Mouse (Mus musculus) heart, postnatal 0 days (tissue): ENCODE data around the gene Per1. TPM values are rescaled to one million over a fixed set of nuclear protein-coding genes. Genes with fewer than 3 reads are reported as not detected.

Experiments used
- ATAC-seq: fragments of 200-750 bp; cut with Nextera tagmentation; 2 replicates; pipeline ENCODE4 v1.8.0; 2017; ENCODE audit warnings: low read depth, moderate number of reproducible peaks, moderate library complexity; ENCODE audit not compliant: insufficient read depth
- DNase-seq: peaks from one replicate; pipeline ENCODE4 v3.0.0-alpha.2; 2016; ENCODE audit warnings: low spot score
- H3K27ac ChIP-seq: fragments of 300-500 bp; sonication (generic); 2 replicates; pipeline ENCODE4 v1.5.1; 2014; ENCODE audit warnings: low read depth, mild to moderate bottlenecking
- H3K27me3 ChIP-seq: fragments of 300-500 bp; sonication (generic); 2 replicates; pipeline ENCODE4 v1.6.1; 2014; ENCODE audit warnings: low read length, mixed read lengths; ENCODE audit not compliant: control insufficient read depth, insufficient read depth
- H3K36me3 ChIP-seq: fragments of 300-500 bp; sonication (generic); replicated peaks from 2 replicates; pipeline ENCODE4 v1.6.1; 2014; ENCODE audit warnings: low read length, mixed read lengths; ENCODE audit not compliant: control insufficient read depth, insufficient read depth
- H3K4me1 ChIP-seq: fragments of 300-500 bp; sonication (generic); 2 replicates; pipeline ENCODE4 v1.6.1; 2014; ENCODE audit warnings: antibody characterized with exemption; ENCODE audit not compliant: control insufficient read depth, insufficient read depth
- H3K4me2 ChIP-seq: fragments of 300-500 bp; sonication (generic); 2 replicates; pipeline ENCODE4 v1.6.1; 2014; ENCODE audit warnings: low read depth, mild to moderate bottlenecking, low read length, moderate library complexity
- H3K4me3 ChIP-seq: fragments of 300-500 bp; sonication (generic); 2 replicates; pipeline ENCODE4 v1.5.1; 2014; ENCODE audit warnings: low read depth, low read length
- H3K9ac ChIP-seq: fragments of 300-500 bp; sonication (generic); replicated peaks from 2 replicates; pipeline ENCODE4 v1.6.1; 2014; ENCODE audit warnings: low read depth, low read length, mixed read lengths
- H3K9me3 ChIP-seq: fragments of 300-500 bp; sonication (generic); replicated peaks from 2 replicates; pipeline ENCODE4 v1.6.1; 2016; ENCODE audit warnings: low read length; ENCODE audit not compliant: control insufficient read depth
- CTCF ChIP-seq: IDR thresholded peaks from 2 replicates; pipeline ENCODE4 v1.5.1; 2016; ENCODE audit warnings: antibody characterized with exemption, control low read depth, low read depth
- EP300 ChIP-seq: IDR thresholded peaks from 2 replicates; pipeline ENCODE4 v1.6.1; 2016; ENCODE audit warnings: antibody characterized with exemption, low read depth
- WGBS: fragments of 180-500 bp; shearing (Covaris S2); extraction: QIAGEN DNeasy Blood & Tissue Kit; methylation state at CpG from one replicate; pipeline ENCODE4 v1.1.7; 2014; 5-methylcytosine and 5-hydroxymethylcytosine counted together
- polyA plus RNA-seq: library from polyadenylated mRNA; unstranded; fragments of >200 nt; fragmentation: Nextera tagmentation; extraction: Ambion mirVana; gene quantifications from 2 replicates; pipeline ENCODE4 v1.2.1, GENCODE M21; 2015
- total RNA-seq: library from RNA; depleted of rRNA; stranded (reverse); fragments of >200 nt; gene quantifications from 2 replicates; pipeline ENCODE4 v1.2.3, GENCODE M21; 2014; ENCODE audit warnings: low replicate concordance; rRNA removed

Per1 gene
- total RNA-seq (76.8 and 93.5 TPM in 2 replicates), polyA plus RNA-seq (8.1 and 9.7 TPM in 2 replicates)

DNA sequence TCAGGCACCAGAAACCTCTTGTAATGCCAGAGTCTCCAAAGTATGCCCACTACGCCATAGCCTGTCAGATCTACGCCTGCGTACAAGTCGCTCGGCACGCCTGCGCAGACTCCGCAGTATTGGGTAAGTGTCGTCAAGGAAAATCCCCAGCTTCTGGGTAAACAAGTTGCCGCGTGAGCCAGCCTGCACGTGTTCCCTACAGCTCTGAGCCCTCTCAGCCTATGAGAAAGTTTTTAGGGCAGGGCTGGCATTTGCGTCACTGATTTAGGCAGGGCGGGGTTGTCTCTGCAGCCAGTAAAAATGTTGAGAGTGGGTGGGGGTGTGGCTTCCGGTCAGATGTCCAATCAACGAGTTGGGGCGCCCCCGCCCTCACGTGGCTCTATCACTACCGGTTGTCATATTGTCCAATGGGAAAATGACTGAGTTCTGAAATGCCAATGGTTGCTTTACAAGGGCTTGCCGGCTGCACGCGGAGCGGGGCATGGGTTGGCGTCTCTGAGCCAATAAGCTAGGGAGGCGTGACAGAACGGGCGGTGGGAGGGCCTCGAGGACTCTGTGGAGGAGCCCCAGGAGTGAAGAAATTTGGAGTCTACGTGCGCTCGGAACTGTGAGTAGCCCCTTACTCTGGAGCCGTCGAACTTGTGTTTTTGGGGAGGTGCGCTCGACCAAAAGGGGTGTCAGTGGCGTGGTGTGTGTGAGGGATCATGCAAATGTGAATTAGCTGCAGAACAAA, at the start of gene Per1:
Gene Per1 (plus strand): TSS at position 521 of the 733 bp plus-strand sequence.
- Histone ChIP-seq H3K27me3 (no peaks in the 10 kb centered on the region), H3K27ac (peak within 1 kb of the TSS; percentile 99), H3K4me1 (peaks cover 9% of the 10 kb centered on the region), H3K4me2 (peak within 1 kb of the TSS; percentile 71), H3K9me3 (no peaks in the 10 kb centered on the region), H3K9ac (peak within 1 kb of the TSS; percentile 96), H3K36me3 (peaks cover 26% of the 10 kb centered on the region), H3K4me3 (peak within 1 kb of the TSS; percentile 76)
- DNase-seq (peak; percentile 100), ATAC-seq (peak; percentile 77)
- under 1% methylated on average over 37 of the region's 37 CpGs for WGBS
- TF ChIP-seq CTCF (no peak), EP300 (peak; percentile 97)

- Histone ChIP-seq H3K4me3 (peak within 1 kb of the TSS; percentile 84), H3K4me2 (peak within 1 kb of the TSS; percentile 84), H3K9ac (peak within 1 kb of the TSS; percentile 66), H3K27ac (peak within 1 kb of the TSS; percentile 83), H3K36me3 (peaks cover 14% of the 10 kb centered on the region; the same call in 1 of the 2 replicates), H3K27me3 (no peaks in the 10 kb centered on the region), H3K4me1 (peaks cover 11% of the 10 kb centered on the region), H3K9me3 (no peaks in the 10 kb centered on the region)
- peak; percentile 73 for ATAC-seq
- WGBS = under 1% methylated on average over 53 of the region's 54 CpGs
- TF ChIP-seq CTCF (no peak), EP300 (no peak)
- DNase-seq = peak; percentile 94
Measured at GRCm38 (mm10) chr11:69045531-69046394, 49.3 kb upstream of the Per1 start, which contains the start of gene Aurkb. Gene Aurkb (plus strand): TSS chr11:69045647.

GRCm38 (mm10) chr11:69046395-69046774, 48.6 kb upstream of the Per1 start:
- DNase-seq (no peak), ATAC-seq (no peak)
- Histone ChIP-seq H3K9me3 (no peaks in the 10 kb centered on the region), H3K27me3 (no peaks in the 10 kb centered on the region), H3K4me1 (peaks cover 11% of the 10 kb centered on the region), H3K4me2 (peak overlapping the region; percentile 84), H3K4me3 (peak overlapping the region; percentile 84), H3K36me3 (peaks cover 19% of the 10 kb centered on the region; the same call in 1 of the 2 replicates), H3K27ac (peak overlapping the region; percentile 83), H3K9ac (peak overlapping the region; percentile 66)
- TF ChIP-seq CTCF (no peak), EP300 (no peak)
- 7% methylated on average over 9 of the region's 9 CpGs for WGBS

- DNase-seq = no peak
- H3K27me3 ChIP-seq = no peaks in the 10 kb centered on the region
- no peaks in the 10 kb centered on the region for H3K9me3 ChIP-seq
- H3K4me3 ChIP-seq = no peak overlapping the region
- H3K9ac ChIP-seq = no peak overlapping the region
- peaks cover 19% of the 10 kb centered on the region; the same call in 1 of the 2 replicates for H3K36me3 ChIP-seq
- 82% methylated on average over 12 of the region's 12 CpGs for WGBS
- ATAC-seq = no peak
- TF ChIP-seq CTCF (no peak), EP300 (no peak)
- peaks cover 11% of the 10 kb centered on the region for H3K4me1 ChIP-seq
- no peak overlapping the region for H3K27ac ChIP-seq
- H3K4me2 ChIP-seq = peak overlapping the region; percentile 84; the same call in 1 of the 2 replicates
Measured at GRCm38 (mm10) chr11:69047592-69047991, 47.4 kb upstream of the Per1 start.

DNA sequence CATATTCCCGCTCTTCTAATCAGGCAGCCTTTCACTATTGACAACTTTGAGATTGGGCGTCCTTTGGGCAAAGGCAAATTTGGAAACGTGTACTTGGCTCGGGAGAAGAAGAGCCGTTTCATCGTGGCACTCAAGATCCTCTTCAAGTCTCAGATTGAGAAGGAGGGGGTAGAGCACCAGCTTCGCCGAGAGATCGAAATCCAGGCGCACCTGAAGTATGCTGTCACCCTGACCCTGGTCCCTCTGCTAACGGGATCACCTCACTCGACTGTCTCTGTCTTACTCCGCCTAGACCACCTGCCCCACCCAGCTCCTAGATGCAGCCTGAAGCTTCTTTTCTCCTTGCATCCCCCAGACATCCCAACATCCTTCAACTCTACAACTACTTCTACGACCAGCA, 46.9 kb upstream of the Per1 start:
- no peak for DNase-seq
- 90% methylated on average over 14 of the region's 14 CpGs for WGBS
- Histone ChIP-seq H3K4me3 (no peak overlapping the region), H3K9me3 (no peaks in the 10 kb centered on the region), H3K27me3 (no peaks in the 10 kb centered on the region), H3K9ac (no peak overlapping the region), H3K36me3 (peaks cover 19% of the 10 kb centered on the region; the same call in 1 of the 2 replicates), H3K4me1 (peaks cover 11% of the 10 kb centered on the region), H3K4me2 (no peak overlapping the region), H3K27ac (no peak overlapping the region)
- no peak for ATAC-seq
- no peak for TF ChIP-seq EP300
- no peak for TF ChIP-seq CTCF
